Mouse (Mus musculus): ENCODE measurements around the gene Castor1.

DNA sequence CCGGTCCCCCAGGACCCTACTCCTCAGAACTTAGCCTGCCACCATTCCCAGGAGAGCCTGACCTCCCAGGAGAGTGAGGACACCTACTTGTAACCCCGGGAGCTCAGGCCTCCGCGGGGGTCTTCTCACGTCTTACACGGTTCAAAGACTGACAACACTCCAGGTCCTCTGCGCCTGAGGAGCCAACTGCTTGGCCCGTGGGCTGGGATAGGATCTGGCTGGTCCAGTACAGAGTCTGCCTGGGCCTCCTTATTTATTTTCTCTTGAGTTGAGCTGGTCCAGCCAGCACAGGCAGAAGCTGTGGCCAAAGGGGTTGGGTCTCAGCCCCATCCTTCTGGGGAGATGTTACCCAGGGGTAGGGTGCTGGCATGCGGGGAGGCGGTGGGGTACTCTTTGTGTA lies 3.0 kb upstream of the Castor1 start:
- TF ChIP-seq CTCF (conservative IDR thresholded peaks at IDR 0.05; ENCODE audit: insufficient read depth, insufficient read length, low read depth, low read length) = no peak
- TF ChIP-seq POLR2A (IDR thresholded peaks at IDR 0.05; ENCODE audit: low read depth, low read length) = no peak
